Mouse (Mus musculus): ENCODE measurements around the gene Trip11. TPM values are rescaled to one million over a fixed set of nuclear protein-coding genes. Genes with fewer than 3 reads are reported as not detected.

Gene Trip11
- total and polyA plus RNA-seq, 3 experiments: 5.1 to 12.8 (median 10.4) TPM

DNA sequence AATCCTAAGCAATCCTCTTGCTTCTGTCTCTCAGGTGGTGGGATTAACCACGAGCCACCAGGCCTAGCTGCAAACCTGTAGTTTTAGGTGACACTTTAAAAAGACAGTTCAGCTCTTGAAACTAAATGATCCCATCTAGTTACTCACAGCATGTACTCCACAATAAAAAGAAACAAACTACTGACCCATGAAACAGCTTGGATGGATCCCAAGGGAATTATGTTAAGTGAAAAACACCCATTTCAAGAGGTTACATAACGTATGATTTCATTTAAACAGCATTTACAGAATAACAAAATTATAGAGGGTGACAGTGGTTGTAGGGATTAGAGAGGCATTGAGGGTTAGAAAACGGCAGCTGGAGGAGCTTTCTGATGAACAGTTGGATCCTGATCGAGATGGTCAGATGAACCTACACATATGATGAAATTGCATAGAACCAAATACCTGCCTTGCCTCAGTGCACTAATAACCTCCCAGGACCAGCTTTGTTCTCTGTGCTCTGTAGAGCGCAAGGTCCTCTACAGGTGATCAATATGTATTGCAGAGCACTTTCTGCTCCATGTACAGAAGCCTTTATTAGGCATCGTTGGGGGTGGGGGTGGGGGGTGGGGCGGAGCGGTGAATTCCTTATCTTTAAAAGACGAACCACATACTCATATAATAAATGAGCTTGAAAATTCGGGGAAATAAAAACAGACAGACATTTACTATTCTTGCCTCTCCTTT, 76.4 kb downstream of the Trip11 start:
- H3K9ac ChIP-seq (ENCODE audit: insufficient read depth, low read depth): no peak overlapping the region
- H3K27ac ChIP-seq (ENCODE audit: insufficient read depth, low read depth): no peak overlapping the region
- TF ChIP-seq MAFK (IDR thresholded peaks at IDR 0.05; ENCODE audit: insufficient replicate concordance, low read length) (no peak), KAT2A (IDR thresholded peaks at IDR 0.05; ENCODE audit: insufficient replicate concordance, low read length) (no peak), MAX (IDR thresholded peaks at IDR 0.05; ENCODE audit: low read length) (no peak), USF2 (conservative IDR thresholded peaks at IDR 0.05; ENCODE audit: low read depth, low read length) (no peak)
- no peaks in the 10 kb centered on the region for H3K79me2 ChIP-seq (replicated peaks; ENCODE audit: control insufficient read depth, extremely low read depth, insufficient read depth, poor library complexity, severe bottlenecking)
- no peaks in the 10 kb centered on the region for H3K9me3 ChIP-seq (replicated peaks; ENCODE audit: low read length)
- in situ Hi-C loops (cut with MboI; ENCODE audit: low pct_ligation_motif_present, low pct_unique_long_range_greater_than_20kb, low sequenced_read_pairs) (no loop called here), dilution Hi-C loops (cut with MboI; ENCODE audit: extremely low pct_ligation_motif_present, extremely low pct_unique_long_range_greater_than_20kb, low sequenced_read_pairs) (no loop called here)
- no peak overlapping the region for H3K4me3 ChIP-seq (replicated peaks in 1 of 3; ENCODE audit: low read depth in 2 of 3, low read length in 2 of 3, poor library complexity in 1 of 3)
- H3K4me2 ChIP-seq (ENCODE audit: insufficient read depth, low read depth, poor library complexity, severe bottlenecking): no peak overlapping the region
- H3K36me3 ChIP-seq (replicated peaks in 1 of 2; ENCODE audit: control insufficient read depth in 1 of 2, insufficient read depth in 1 of 2, low read length in 1 of 2): peaks cover 41 to 55% of the 10 kb centered on the region in 2 experiments
- H3K27me3 ChIP-seq (replicated peaks): no peaks in the 10 kb centered on the region
- no peaks in the 10 kb centered on the region for H3K4me1 ChIP-seq (ENCODE audit: control insufficient read depth in 1 of 2, insufficient read depth in 2 of 2)
- no peak for DNase-seq (ENCODE audit: extremely low read depth)

DNA sequence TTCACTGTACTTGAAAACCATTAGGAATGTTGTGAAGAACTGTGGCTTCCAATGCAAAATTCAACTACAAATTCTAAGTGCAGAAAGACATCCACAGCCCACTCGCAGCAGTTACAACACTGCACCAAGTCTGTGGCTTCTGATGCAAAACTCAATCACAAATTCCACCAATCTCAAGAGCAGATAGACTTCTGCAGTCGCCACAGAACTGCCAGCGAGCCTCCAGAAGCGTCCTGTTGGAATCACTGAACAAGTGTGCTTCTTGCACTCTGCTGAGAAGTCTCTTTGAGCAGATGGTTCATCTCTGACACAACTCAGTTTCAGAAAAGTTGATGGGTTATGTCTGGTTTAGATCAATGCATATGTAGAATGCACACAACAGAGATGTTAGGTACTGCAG, 78.4 kb downstream of the Trip11 start:
- Histone ChIP-seq H3K4me3 (replicated peaks in 1 of 3; ENCODE audit: low read depth in 2 of 3, low read length in 2 of 3, poor library complexity in 1 of 3) (no peak overlapping the region), H3K27ac (ENCODE audit: insufficient read depth, low read depth) (no peak overlapping the region), H3K36me3 (replicated peaks in 1 of 2; ENCODE audit: control insufficient read depth in 1 of 2, insufficient read depth in 1 of 2, low read length in 1 of 2) (peaks cover 36 to 52% of the 10 kb centered on the region in 2 experiments), H3K9ac (ENCODE audit: insufficient read depth, low read depth) (no peak overlapping the region), H3K79me2 (replicated peaks; ENCODE audit: control insufficient read depth, extremely low read depth, insufficient read depth, poor library complexity, severe bottlenecking) (no peaks in the 10 kb centered on the region), H3K4me1 (ENCODE audit: control insufficient read depth in 1 of 2, insufficient read depth in 2 of 2) (no peaks in the 10 kb centered on the region), H3K4me2 (ENCODE audit: insufficient read depth, low read depth, poor library complexity, severe bottlenecking) (no peak overlapping the region), H3K9me3 (replicated peaks; ENCODE audit: low read length) (no peaks in the 10 kb centered on the region), H3K27me3 (replicated peaks) (no peaks in the 10 kb centered on the region)
- no peak for TF ChIP-seq CHD2 (IDR thresholded peaks at IDR 0.05; ENCODE audit: low read length)
- no peak for TF ChIP-seq UBTF (IDR thresholded peaks at IDR 0.05; ENCODE audit: low read depth, low read length)
- TF ChIP-seq ZNF384 (IDR thresholded peaks at IDR 0.05; ENCODE audit: low read depth, low read length): no peak
- TF ChIP-seq HCFC1 (IDR thresholded peaks at IDR 0.05; ENCODE audit: low read depth, low read length): no peak
- TF ChIP-seq POLR2AphosphoS2 (IDR thresholded peaks at IDR 0.05; ENCODE audit: low read depth, low read length): no peak
- no peak for TF ChIP-seq PAX5 (IDR thresholded peaks at IDR 0.05; ENCODE audit: low read length)
- TF ChIP-seq BHLHE40 (IDR thresholded peaks at IDR 0.05; ENCODE audit: low read depth, low read length): no peak
- TF ChIP-seq JUND (conservative IDR thresholded peaks at IDR 0.05; ENCODE audit: low read depth, low read length): no peak
- no peak for TF ChIP-seq USF2 (conservative IDR thresholded peaks at IDR 0.05; ENCODE audit: low read depth, low read length)
- no peak for TF ChIP-seq RAD21 (IDR thresholded peaks at IDR 0.05; ENCODE audit: low read depth, low read length)
- no peak for DNase-seq (ENCODE audit: extremely low read depth)
- in situ Hi-C loops (cut with MboI; ENCODE audit: low pct_ligation_motif_present, low pct_unique_long_range_greater_than_20kb, low sequenced_read_pairs): no loop called here
- dilution Hi-C loops (cut with MboI; ENCODE audit: extremely low pct_ligation_motif_present, extremely low pct_unique_long_range_greater_than_20kb, low sequenced_read_pairs): no loop called here

DNA sequence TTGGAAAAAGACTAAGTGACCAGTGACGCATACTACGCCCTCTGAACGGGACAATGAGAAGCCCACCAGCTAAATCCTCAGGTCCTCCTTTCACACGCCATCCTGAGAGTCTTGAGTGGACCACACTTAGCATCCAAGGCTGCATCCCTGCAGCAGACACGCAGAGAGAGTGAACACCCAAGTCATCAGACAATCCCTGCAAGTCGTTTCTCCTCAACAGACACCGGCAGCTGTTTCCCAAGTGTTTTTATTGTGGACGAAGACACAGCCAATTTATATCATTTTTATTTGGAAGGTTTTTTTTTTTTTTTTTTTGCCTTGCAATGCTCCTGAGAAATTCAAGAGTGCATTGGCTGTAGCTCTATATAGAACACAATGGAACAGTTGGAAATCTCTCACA, 79.3 kb downstream of the Trip11 start:
- Histone ChIP-seq H3K27me3 (replicated peaks) (no peaks in the 10 kb centered on the region), H3K4me3 (replicated peaks in 1 of 3; ENCODE audit: low read depth in 2 of 3, low read length in 2 of 3, poor library complexity in 1 of 3) (no peak overlapping the region), H3K79me2 (replicated peaks; ENCODE audit: control insufficient read depth, extremely low read depth, insufficient read depth, poor library complexity, severe bottlenecking) (no peaks in the 10 kb centered on the region), H3K9ac (ENCODE audit: insufficient read depth, low read depth) (no peak overlapping the region), H3K9me3 (replicated peaks; ENCODE audit: low read length) (no peaks in the 10 kb centered on the region), H3K27ac (ENCODE audit: insufficient read depth, low read depth) (no peak overlapping the region), H3K36me3 (replicated peaks in 1 of 2; ENCODE audit: control insufficient read depth in 1 of 2, insufficient read depth in 1 of 2, low read length in 1 of 2) (peaks cover 33 to 45% of the 10 kb centered on the region in 2 experiments), H3K4me2 (ENCODE audit: insufficient read depth, low read depth, poor library complexity, severe bottlenecking) (no peak overlapping the region), H3K4me1 (ENCODE audit: control insufficient read depth in 1 of 2, insufficient read depth in 2 of 2) (no peaks in the 10 kb centered on the region)
- in situ Hi-C loops (cut with MboI; ENCODE audit: low pct_ligation_motif_present, low pct_unique_long_range_greater_than_20kb, low sequenced_read_pairs) (no loop called here), dilution Hi-C loops (cut with MboI; ENCODE audit: extremely low pct_ligation_motif_present, extremely low pct_unique_long_range_greater_than_20kb, low sequenced_read_pairs) (no loop called here)
- TF ChIP-seq IRF4 (IDR thresholded peaks at IDR 0.05; ENCODE audit: low read depth, low read length): no peak
- DNase-seq (ENCODE audit: extremely low read depth): no peak
